Mouse (Mus musculus): ENCODE results near the gene Adamts12. TPM values are rescaled to one million over a fixed set of nuclear protein-coding genes. Genes with fewer than 3 reads are reported as not detected.

Adamts12 gene
- total and polyA plus RNA-seq, 3 experiments = not detected

GRCm38 (mm10) chr15:11165883-11166282 is 101.3 kb downstream of the Adamts12 start:
- no peaks in the 10 kb centered on the region for H3K36me3 ChIP-seq (ENCODE audit: control insufficient read depth in 1 of 2, insufficient read depth in 2 of 2, low read length in 2 of 2)
- H3K27me3 ChIP-seq (ENCODE audit: control insufficient read depth in 1 of 2, insufficient read depth in 2 of 2, low read length in 2 of 2) = no peaks in the 10 kb centered on the region
- no peak overlapping the region for H3K27ac ChIP-seq (ENCODE audit: control insufficient read depth, low read depth, low read length)
- no peaks in the 10 kb centered on the region for H3K4me1 ChIP-seq (ENCODE audit: control insufficient read depth in 1 of 2, insufficient read depth in 2 of 2, low read length in 2 of 2)
- no peaks in the 10 kb centered on the region for H3K9me3 ChIP-seq (replicated peaks; ENCODE audit: insufficient read depth, low read length)
- no peak for DNase-seq (ENCODE audit: low read depth, low spot score)
- no peak overlapping the region for H3K4me3 ChIP-seq (ENCODE audit: control insufficient read depth in 1 of 2, insufficient read depth in 1 of 2, low read depth in 2 of 2, low read length in 2 of 2)
- no peaks in the 10 kb centered on the region for H3K79me2 ChIP-seq (ENCODE audit: control insufficient read depth, insufficient read depth, low read length, poor library complexity)
- TF ChIP-seq E2F4 (IDR thresholded peaks at IDR 0.05; ENCODE audit: borderline replicate concordance, low read depth, low read length) (no peak), SMC3 (IDR thresholded peaks at IDR 0.05; ENCODE audit: low read depth, low read length) (no peak), ZC3H11A (IDR thresholded peaks at IDR 0.05; ENCODE audit: low read depth, low read length) (no peak), ETS1 (IDR thresholded peaks at IDR 0.05; ENCODE audit: low read depth, low read length) (no peak), TCF12 (IDR thresholded peaks at IDR 0.05; ENCODE audit: low read depth, low read length) (no peak), USF2 (IDR thresholded peaks at IDR 0.05; ENCODE audit: borderline replicate concordance in 1 of 2, insufficient read depth in 1 of 2, low read depth in 1 of 2, low read length in 2 of 2) (no peak)
- no peak overlapping the region for H3K9ac ChIP-seq (ENCODE audit: control insufficient read depth, low read depth, low read length, poor library complexity, severe bottlenecking)

GRCm38 (mm10) chr15:11173884-11174470 is 109.4 kb downstream of the Adamts12 start:
- Histone ChIP-seq H3K27me3 (ENCODE audit: control insufficient read depth in 1 of 2, insufficient read depth in 2 of 2, low read length in 2 of 2) (no peaks in the 10 kb centered on the region), H3K4me3 (ENCODE audit: control insufficient read depth in 1 of 2, insufficient read depth in 1 of 2, low read depth in 2 of 2, low read length in 2 of 2) (no peak overlapping the region), H3K79me2 (ENCODE audit: control insufficient read depth, insufficient read depth, low read length, poor library complexity) (no peaks in the 10 kb centered on the region), H3K27ac (ENCODE audit: control insufficient read depth, low read depth, low read length) (no peak overlapping the region), H3K36me3 (ENCODE audit: control insufficient read depth in 1 of 2, insufficient read depth in 2 of 2, low read length in 2 of 2) (no peaks in the 10 kb centered on the region), H3K9ac (ENCODE audit: control insufficient read depth, low read depth, low read length, poor library complexity, severe bottlenecking) (no peak overlapping the region), H3K9me3 (replicated peaks; ENCODE audit: insufficient read depth, low read length) (no peaks in the 10 kb centered on the region), H3K4me1 (ENCODE audit: control insufficient read depth in 1 of 2, insufficient read depth in 2 of 2, low read length in 2 of 2) (no peaks in the 10 kb centered on the region)
- no peak for TF ChIP-seq HCFC1 (IDR thresholded peaks at IDR 0.05; ENCODE audit: low read depth, low read length)
- no peak for TF ChIP-seq CTCF (IDR thresholded peaks at IDR 0.05 in 2 of 3, conservative IDR thresholded peaks at IDR 0.05 in 1 of 3; ENCODE audit: control insufficient read depth in 1 of 3, insufficient read depth in 1 of 3, low read depth in 2 of 3, low read length in 3 of 3, poor library complexity in 1 of 3, severe bottlenecking in 1 of 3)
- no peak for DNase-seq (ENCODE audit: low read depth, low spot score)

GRCm38 (mm10) chr15:11174842-11175241 is 110.3 kb downstream of the Adamts12 start:
- Histone ChIP-seq H3K4me3 (ENCODE audit: control insufficient read depth in 1 of 2, insufficient read depth in 1 of 2, low read depth in 2 of 2, low read length in 2 of 2) (no peak overlapping the region), H3K9ac (ENCODE audit: control insufficient read depth, low read depth, low read length, poor library complexity, severe bottlenecking) (no peak overlapping the region), H3K36me3 (ENCODE audit: control insufficient read depth in 1 of 2, insufficient read depth in 2 of 2, low read length in 2 of 2) (no peaks in the 10 kb centered on the region), H3K4me1 (ENCODE audit: control insufficient read depth in 1 of 2, insufficient read depth in 2 of 2, low read length in 2 of 2) (no peaks in the 10 kb centered on the region), H3K79me2 (ENCODE audit: control insufficient read depth, insufficient read depth, low read length, poor library complexity) (no peaks in the 10 kb centered on the region), H3K9me3 (replicated peaks; ENCODE audit: insufficient read depth, low read length) (no peaks in the 10 kb centered on the region), H3K27me3 (ENCODE audit: control insufficient read depth in 1 of 2, insufficient read depth in 2 of 2, low read length in 2 of 2) (no peaks in the 10 kb centered on the region), H3K27ac (ENCODE audit: control insufficient read depth, low read depth, low read length) (no peak overlapping the region)
- TF ChIP-seq TAL1 (IDR thresholded peaks at IDR 0.05; ENCODE audit: low read length) (no peak), ZC3H11A (IDR thresholded peaks at IDR 0.05; ENCODE audit: low read depth, low read length) (no peak), POLR2A (IDR thresholded peaks at IDR 0.05; ENCODE audit: control insufficient read depth in 1 of 2, insufficient read depth in 1 of 2, low read depth in 1 of 2, low read length in 2 of 2, poor library complexity in 1 of 2) (no peak), ETS1 (IDR thresholded peaks at IDR 0.05; ENCODE audit: low read depth, low read length) (no peak), MAZ (IDR thresholded peaks at IDR 0.05; ENCODE audit: low read depth, low read length) (no peak), ZMIZ1 (IDR thresholded peaks at IDR 0.05; ENCODE audit: low read depth, low read length) (no peak), CHD1 (IDR thresholded peaks at IDR 0.05; ENCODE audit: low read depth, low read length) (no peak), MYB (IDR thresholded peaks at IDR 0.05; ENCODE audit: low read depth, low read length) (no peak)
- DNase-seq (ENCODE audit: low read depth, low spot score) = no peak

All from MEL (cell line).